Mouse (Mus musculus) liver, adult 2 months (tissue): ENCODE measurements at regions not wholly inside any gene's neighbourhood (a gene's known extent, or its start where the extent isn't known, plus 50 kb on each side); places are given as distances from the start of the nearest gene placed in this dataset.

Experiments used
- CTCF ChIP-seq: fragments of 200-500 bp; IDR thresholded peaks from 2 replicates; pipeline ENCODE4 v1.5.1; 2011; ENCODE audit warnings: low read depth, low read length, control low read depth
- POLR2A ChIP-seq: fragments of 200-500 bp; IDR thresholded peaks from 2 replicates; pipeline ENCODE4 v1.6.1; 2011; ENCODE audit warnings: low read length, control low read depth; ENCODE audit not compliant: insufficient read depth; ENCODE audit errors: extremely low read depth

DNA sequence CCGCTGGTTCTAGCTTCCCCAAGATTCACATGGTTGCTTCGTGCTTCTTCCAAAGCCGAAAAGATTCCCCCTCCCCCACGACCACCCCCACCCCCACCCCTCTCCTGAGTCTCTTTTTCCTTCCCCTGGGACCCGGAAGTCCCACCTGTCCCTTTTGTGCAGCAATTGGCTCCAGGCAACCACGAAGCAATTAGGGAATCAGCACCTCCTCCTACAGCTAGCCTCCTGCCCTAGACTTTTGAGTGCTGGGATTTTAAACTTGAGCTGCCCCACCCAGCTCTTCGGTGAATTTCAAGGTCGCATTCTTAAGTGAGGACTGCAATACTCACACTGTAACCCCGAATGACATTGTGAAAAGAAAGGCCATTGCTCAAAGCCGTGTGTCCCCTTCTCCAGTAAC, 445.9 kb downstream of the Etnk1 start:
- no peak for TF ChIP-seq POLR2A
- TF ChIP-seq CTCF = no peak
